Mouse (Mus musculus): Measurements from ENCODE around the gene Vwa5b1. TPM values are rescaled to one million over a fixed set of nuclear protein-coding genes. Genes with fewer than 3 reads are reported as not detected.

Vwa5b1 gene
- polyA plus RNA-seq, 1 experiment from 2014 or later: 0.14 TPM

- H3K36me3 ChIP-seq: no peaks in the 10 kb centered on the region
- DNase-seq (ENCODE audit: low spot score): no peak
- peaks cover 55% of the 10 kb centered on the region for H3K27me3 ChIP-seq (ENCODE audit: insufficient read depth, poor library complexity, severe bottlenecking)
- H3K4me1 ChIP-seq: 0 out of 2 replicates have a peak, but pooled peaks cover under 1% of the 10 kb centered on the region
- no peak overlapping the region for H3K4me3 ChIP-seq
- no peaks in the 10 kb centered on the region for H3K9me3 ChIP-seq
- WGBS: 45% methylated on average over 12 of the region's 12 CpGs
- no peak overlapping the region for H3K27ac ChIP-seq
Observed at GRCm38 (mm10) chr4:138543177-138543576, 92.5 kb downstream of the Vwa5b1 start.

GRCm38 (mm10) chr4:138538084-138538449 is 97.6 kb downstream of the Vwa5b1 start:
- Histone ChIP-seq H3K9me3 (no peaks in the 10 kb centered on the region), H3K4me3 (no peak overlapping the region), H3K27me3 (ENCODE audit: insufficient read depth, poor library complexity, severe bottlenecking) (peaks cover 38% of the 10 kb centered on the region), H3K27ac (no peak overlapping the region), H3K4me1 (peaks cover 4% of the 10 kb centered on the region; the same call in 1 of the 2 replicates), H3K36me3 (no peaks in the 10 kb centered on the region)
- no peak for DNase-seq (ENCODE audit: low spot score)
- 56% methylated on average over 4 of the region's 4 CpGs for WGBS

- Histone ChIP-seq H3K36me3 (no peaks in the 10 kb centered on the region), H3K27me3 (ENCODE audit: insufficient read depth, poor library complexity, severe bottlenecking) (peaks cover 33% of the 10 kb centered on the region), H3K4me3 (no peak overlapping the region), H3K4me1 (peaks cover 4% of the 10 kb centered on the region; the same call in 1 of the 2 replicates), H3K9me3 (no peaks in the 10 kb centered on the region), H3K27ac (no peak overlapping the region)
- no peak for DNase-seq (ENCODE audit: low spot score)
- WGBS: 30% methylated on average over 10 of the region's 10 CpGs
Observed at GRCm38 (mm10) chr4:138537210-138538083, 98.2 kb downstream of the Vwa5b1 start.

GRCm38 (mm10) chr4:138535610-138536009 is 100.1 kb downstream of the Vwa5b1 start:
- H3K36me3 ChIP-seq: no peaks in the 10 kb centered on the region
- peaks cover 33% of the 10 kb centered on the region for H3K27me3 ChIP-seq (ENCODE audit: insufficient read depth, poor library complexity, severe bottlenecking)
- 88% methylated on average over 12 of the region's 12 CpGs for WGBS
- H3K9me3 ChIP-seq: no peaks in the 10 kb centered on the region
- no peak overlapping the region for H3K27ac ChIP-seq
- no peak overlapping the region for H3K4me3 ChIP-seq
- peaks cover 4% of the 10 kb centered on the region; the same call in 1 of the 2 replicates for H3K4me1 ChIP-seq
- no peak for DNase-seq (ENCODE audit: low spot score)

- DNase-seq (ENCODE audit: low spot score): no peak
- H3K27me3 ChIP-seq (ENCODE audit: insufficient read depth, poor library complexity, severe bottlenecking): peaks cover 40% of the 10 kb centered on the region
- 84% methylated on average over 2 of the region's 2 CpGs for WGBS
Observed at GRCm38 (mm10) chr4:138533877-138534276, 101.8 kb downstream of the Vwa5b1 start.

GRCm38 (mm10) chr4:138531761-138532160 is 103.9 kb downstream of the Vwa5b1 start:
- WGBS: 77% methylated on average over 2 of the region's 2 CpGs
- Histone ChIP-seq H3K27ac (no peak overlapping the region), H3K27me3 (ENCODE audit: insufficient read depth, poor library complexity, severe bottlenecking) (peaks cover 46% of the 10 kb centered on the region), H3K36me3 (no peaks in the 10 kb centered on the region), H3K4me1 (no peaks in the 10 kb centered on the region; the same call in 1 of the 2 replicates), H3K4me3 (no peak overlapping the region), H3K9me3 (no peaks in the 10 kb centered on the region)
- DNase-seq (ENCODE audit: low spot score): no peak

More at GRCm38 (mm10) chr4:138533877-138534276, 101.8 kb downstream of the Vwa5b1 start:
- Histone ChIP-seq H3K9me3 (no peaks in the 10 kb centered on the region), H3K36me3 (no peaks in the 10 kb centered on the region), H3K27ac (no peak overlapping the region), H3K4me3 (no peak overlapping the region), H3K4me1 (peaks cover 4% of the 10 kb centered on the region; the same call in 1 of the 2 replicates)

- 85% methylated on average over 6 of the region's 6 CpGs for WGBS
- DNase-seq (ENCODE audit: low spot score): no peak
- H3K36me3 ChIP-seq: no peaks in the 10 kb centered on the region
- no peak overlapping the region for H3K27ac ChIP-seq
- no peaks in the 10 kb centered on the region; the same call in 1 of the 2 replicates for H3K4me1 ChIP-seq
- H3K9me3 ChIP-seq: no peaks in the 10 kb centered on the region
- peaks cover 46% of the 10 kb centered on the region for H3K27me3 ChIP-seq (ENCODE audit: insufficient read depth, poor library complexity, severe bottlenecking)
- no peak overlapping the region for H3K4me3 ChIP-seq
Observed at GRCm38 (mm10) chr4:138530011-138530410, 105.7 kb downstream of the Vwa5b1 start.

- Histone ChIP-seq H3K27ac (no peak overlapping the region), H3K4me1 (peaks cover 36% of the 10 kb centered on the region), H3K4me3 (no peak overlapping the region), H3K27me3 (ENCODE audit: insufficient read depth, poor library complexity, severe bottlenecking) (peaks cover 50% of the 10 kb centered on the region), H3K36me3 (no peaks in the 10 kb centered on the region), H3K9me3 (no peaks in the 10 kb centered on the region)
- DNase-seq (ENCODE audit: low spot score): no peak
- WGBS: 72% methylated on average over 4 of the region's 4 CpGs
Observed at GRCm38 (mm10) chr4:138525684-138526083, 110.0 kb downstream of the Vwa5b1 start.

GRCm38 (mm10) chr4:138524769-138525168 is 110.9 kb downstream of the Vwa5b1 start:
- 73% methylated on average over 9 of the region's 9 CpGs for WGBS
- H3K27ac ChIP-seq: no peak overlapping the region
- no peak for DNase-seq (ENCODE audit: low spot score)
- H3K36me3 ChIP-seq: no peaks in the 10 kb centered on the region
- H3K9me3 ChIP-seq: no peaks in the 10 kb centered on the region
- H3K4me1 ChIP-seq: peaks cover 36% of the 10 kb centered on the region
- H3K27me3 ChIP-seq (ENCODE audit: insufficient read depth, poor library complexity, severe bottlenecking): peaks cover 48% of the 10 kb centered on the region
- H3K4me3 ChIP-seq: no peak overlapping the region

GRCm38 (mm10) chr4:138523775-138524174 is 111.9 kb downstream of the Vwa5b1 start:
- Histone ChIP-seq H3K4me1 (peaks cover 36% of the 10 kb centered on the region), H3K36me3 (no peaks in the 10 kb centered on the region), H3K9me3 (no peaks in the 10 kb centered on the region), H3K27me3 (ENCODE audit: insufficient read depth, poor library complexity, severe bottlenecking) (peaks cover 56% of the 10 kb centered on the region), H3K4me3 (no peak overlapping the region), H3K27ac (0 out of 2 replicates have a peak overlapping the region, but pooled peaks have one; percentile 10)
- WGBS: 11% methylated on average over 7 of the region's 7 CpGs
- DNase-seq (ENCODE audit: low spot score): peak; percentile 89

GRCm38 (mm10) chr4:138522296-138522695 is 113.4 kb downstream of the Vwa5b1 start:
- 15% methylated on average over 7 of the region's 7 CpGs for WGBS
- H3K9me3 ChIP-seq: no peaks in the 10 kb centered on the region
- peaks cover 36% of the 10 kb centered on the region for H3K4me1 ChIP-seq
- no peaks in the 10 kb centered on the region for H3K36me3 ChIP-seq
- no peak overlapping the region for H3K27ac ChIP-seq
- DNase-seq (ENCODE audit: low spot score): no peak
- H3K4me3 ChIP-seq: no peak overlapping the region
- peaks cover 60% of the 10 kb centered on the region for H3K27me3 ChIP-seq (ENCODE audit: insufficient read depth, poor library complexity, severe bottlenecking)

- H3K27ac ChIP-seq: no peak overlapping the region
- H3K4me3 ChIP-seq: no peak overlapping the region
- H3K27me3 ChIP-seq (ENCODE audit: insufficient read depth, poor library complexity, severe bottlenecking): peaks cover 76% of the 10 kb centered on the region
- DNase-seq (ENCODE audit: low spot score): no peak
- H3K9me3 ChIP-seq: no peaks in the 10 kb centered on the region
- H3K4me1 ChIP-seq: peaks cover 8% of the 10 kb centered on the region
- 46% methylated on average over 9 of the region's 9 CpGs for WGBS
- H3K36me3 ChIP-seq: no peaks in the 10 kb centered on the region
Observed at GRCm38 (mm10) chr4:138517153-138517789, 118.4 kb downstream of the Vwa5b1 start.

- Histone ChIP-seq H3K27me3 (ENCODE audit: insufficient read depth, poor library complexity, severe bottlenecking) (peaks cover 77% of the 10 kb centered on the region), H3K9me3 (no peaks in the 10 kb centered on the region), H3K36me3 (no peaks in the 10 kb centered on the region), H3K27ac (no peak overlapping the region), H3K4me3 (no peak overlapping the region), H3K4me1 (0 out of 2 replicates have a peak, but pooled peaks cover 5% of the 10 kb centered on the region)
- whole genome bisulfite sequencing: 64% methylated on average over 3 of the region's 3 CpGs
- no peak for DNase-seq (ENCODE audit: low spot score)
Observed at GRCm38 (mm10) chr4:138516448-138516847, 119.2 kb downstream of the Vwa5b1 start.

Data from heart, embryonic 10.5 days (tissue).